Mouse (Mus musculus) granulocyte monocyte progenitor cell, adult 5-6 weeks (primary cell): Measurements from ENCODE around the gene Gjb5. TPM values are rescaled to one million over a fixed set of nuclear protein-coding genes. Genes with fewer than 3 reads are reported as not detected.

Source experiments
- ATAC-seq: replicated peaks from 2 replicates; pipeline ENCODE4 v1.8.0; 2016; ENCODE audit warnings: mild to moderate bottlenecking, moderate TSS enrichment, inconsistent platforms; ENCODE audit not compliant: poor library complexity, severe bottlenecking
- total RNA-seq, 2 experiments: library from RNA; stranded (forward) in 1 of 2; stranded (reverse) in 1 of 2; fragments of 200-712, 200-1000 nt in 1 of 2; fragments of >200 nt in 1 of 2; fragmentation: Nextera tagmentation in 1 of 2; gene quantifications; 2 replicates each; pipeline ENCODE4 v1.2.3; 2014 to 2017

Gene Gjb5
- total RNA-seq, 2 experiments from 2014 or later: not detected

DNA sequence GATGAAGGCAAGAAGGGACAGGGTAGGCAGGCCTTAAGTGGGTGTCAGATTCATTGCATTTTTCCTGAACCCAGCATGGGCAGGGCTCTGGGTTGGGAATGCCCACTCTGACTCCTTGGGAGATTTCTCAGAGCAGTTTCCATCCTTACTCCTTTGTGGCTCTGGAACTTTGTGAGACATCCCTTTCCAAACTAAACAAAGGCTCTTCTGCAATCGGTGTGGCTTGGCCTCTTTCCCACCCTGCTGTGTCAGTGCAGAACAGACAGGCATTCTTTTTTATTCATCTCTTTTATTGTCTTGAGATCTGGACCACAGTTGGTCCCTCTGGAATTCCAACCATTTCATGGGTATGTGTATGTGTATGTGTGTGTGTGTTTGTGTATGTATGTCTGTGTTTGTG is 5.4 kb downstream of the Gjb5 start:
- ATAC-seq: no peak

- no peak for ATAC-seq
Observed at GRCm38 (mm10) chr4:127349560-127350300, 8.3 kb downstream of the Gjb5 start.

DNA sequence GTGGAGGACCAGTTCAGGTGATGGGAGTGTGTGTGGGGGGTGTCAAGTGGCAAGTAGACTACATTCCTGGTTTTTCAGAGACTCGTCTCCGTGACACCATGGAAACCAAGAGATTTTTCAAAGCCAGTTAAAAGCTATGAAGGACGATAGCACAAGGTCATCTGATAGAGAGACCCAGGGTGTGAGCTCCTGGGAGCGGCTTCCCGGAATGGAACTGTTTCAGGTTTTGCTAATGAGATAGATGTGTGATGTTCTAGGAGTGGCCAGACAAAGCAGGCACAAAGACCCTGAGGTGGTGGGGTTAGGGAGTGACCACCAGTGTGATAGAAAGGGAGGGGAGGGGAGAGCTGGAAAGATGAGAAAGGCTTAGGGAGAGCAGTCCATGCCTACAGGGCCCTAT is 13.0 kb downstream of the Gjb5 start:
- no peak for ATAC-seq

GRCm38 (mm10) chr4:127341372-127341771 is 16.6 kb downstream of the Gjb5 start:
- ATAC-seq: no peak

- peak; percentile 56 for ATAC-seq
Observed at GRCm38 (mm10) chr4:127337668-127338067, 20.3 kb downstream of the Gjb5 start.

DNA sequence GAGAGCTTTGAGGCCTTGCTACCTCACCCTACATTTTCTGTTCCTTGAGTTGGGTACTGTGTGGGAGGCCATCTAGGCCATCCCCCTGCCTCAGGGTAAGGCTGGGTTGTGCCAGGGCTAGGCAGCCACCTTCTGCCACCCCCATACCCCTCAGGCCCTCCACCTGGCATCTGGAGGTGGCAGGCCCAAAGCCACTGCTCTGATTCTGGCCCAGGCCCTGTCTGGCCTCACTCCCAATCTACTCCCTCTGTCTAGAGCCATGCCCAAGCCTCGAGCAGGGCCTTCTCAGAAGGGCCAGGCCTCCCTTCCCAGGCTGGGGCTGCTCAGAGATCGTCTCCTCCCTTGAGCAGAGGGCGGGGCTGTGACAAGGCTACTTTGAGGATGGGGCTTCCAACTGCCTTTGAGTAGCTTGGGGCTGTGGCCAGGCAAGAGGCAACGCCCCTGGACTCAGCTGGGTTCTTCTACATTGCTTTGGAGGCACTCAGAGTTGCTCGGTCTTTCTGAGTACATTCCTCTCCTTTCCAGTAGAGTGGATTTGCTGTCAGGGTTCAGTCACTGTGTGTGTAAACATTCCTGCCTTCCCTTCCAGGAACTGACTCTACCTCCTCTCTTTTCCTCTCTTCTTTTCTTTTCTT is 23.0 kb downstream of the Gjb5 start:
- ATAC-seq: no peak

- ATAC-seq: no peak
Observed at GRCm38 (mm10) chr4:127331171-127331570, 26.8 kb downstream of the Gjb5 start.

- ATAC-seq: peak; percentile 16; the same call in 1 of the 2 replicates
Observed at GRCm38 (mm10) chr4:127330181-127331100, 27.5 kb downstream of the Gjb5 start, which contains the start of gene Gjb3. Gene Gjb3, minus strand, starts transcription at chr4:127330844.

DNA sequence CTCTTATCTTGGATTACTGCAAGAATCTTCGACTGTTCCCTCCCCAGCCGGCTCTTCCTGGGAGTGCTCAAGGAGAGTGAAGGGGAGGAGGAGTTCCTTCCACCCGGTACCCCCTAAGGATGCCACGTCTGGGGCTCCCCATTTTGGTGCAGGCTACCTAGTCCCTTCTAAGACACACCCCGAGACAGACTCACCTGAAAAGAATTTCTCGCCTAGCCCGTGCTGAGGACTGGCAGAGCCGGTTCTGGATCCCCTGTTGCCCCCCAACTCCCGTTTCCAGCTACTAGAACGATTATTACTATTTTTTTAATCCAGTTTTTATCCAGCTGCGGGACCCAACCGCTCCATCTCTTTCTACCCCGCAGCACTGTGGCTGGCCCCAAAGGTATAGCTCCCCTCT is 28.2 kb downstream of the Gjb5 start:
- no peak for ATAC-seq

DNA sequence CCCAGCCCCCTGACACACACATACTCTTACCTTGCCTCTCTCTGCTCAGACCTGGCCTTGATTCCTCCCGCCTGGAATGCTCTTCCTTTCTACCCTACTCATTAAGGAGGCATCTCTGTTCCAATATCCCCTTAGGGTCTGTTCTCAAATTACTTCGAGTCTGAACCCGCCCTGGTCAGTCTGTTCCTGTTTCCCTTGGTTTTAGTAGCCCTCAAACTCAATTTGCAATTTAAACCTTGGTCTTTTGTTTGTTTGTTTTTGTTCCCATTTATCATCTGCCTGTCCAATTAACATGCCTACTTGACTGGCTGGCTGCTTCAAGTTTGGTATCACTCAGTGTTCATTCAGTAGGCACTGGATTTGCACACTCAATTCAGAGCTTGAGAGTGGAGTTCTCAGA is 28.9 kb downstream of the Gjb5 start:
- ATAC-seq: no peak

DNA sequence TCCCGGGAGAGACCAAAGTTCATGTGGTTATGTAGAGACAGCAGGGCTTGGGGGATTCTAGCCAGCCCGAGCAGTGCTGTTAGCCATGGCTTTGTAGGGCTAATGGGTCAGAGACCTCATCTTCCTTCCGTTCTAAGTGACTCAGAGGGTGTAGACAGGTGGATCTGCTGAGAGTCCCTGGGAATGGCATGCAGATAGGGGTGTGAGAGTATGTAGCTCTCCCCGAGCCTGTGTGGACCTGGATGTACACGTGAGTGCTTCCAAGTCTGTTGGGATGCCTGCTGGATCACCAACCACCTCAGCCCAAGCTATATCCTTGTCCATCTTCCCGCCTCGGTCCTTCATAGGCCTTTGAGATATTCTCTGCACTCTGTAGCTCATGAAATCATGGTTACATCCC is 29.6 kb downstream of the Gjb5 start:
- ATAC-seq: no peak

GRCm38 (mm10) chr4:127327749-127328148 is 30.2 kb downstream of the Gjb5 start:
- ATAC-seq: peak; percentile 72

- peak; percentile 19 for ATAC-seq
Observed at GRCm38 (mm10) chr4:127327258-127327657, 30.7 kb downstream of the Gjb5 start.

DNA sequence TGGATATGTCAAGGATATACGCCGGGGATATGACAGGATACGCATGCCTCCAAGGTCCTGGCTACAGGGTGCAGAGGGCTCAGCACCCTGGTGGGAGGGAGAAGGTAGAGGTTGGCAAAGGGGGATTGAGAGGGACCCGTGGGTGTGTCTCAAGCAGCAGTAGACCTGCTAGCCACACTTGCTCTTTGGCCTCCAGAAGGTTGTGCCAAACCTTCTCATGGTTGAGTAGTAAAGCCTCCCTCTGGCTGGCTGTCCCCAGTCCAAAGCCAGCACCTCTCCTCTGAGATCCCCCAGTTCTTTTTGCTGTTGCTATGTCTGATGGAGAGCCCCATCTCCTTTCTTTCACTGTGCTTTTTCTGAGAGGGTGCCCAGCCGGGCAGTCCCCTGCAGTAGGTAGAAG is 32.7 kb downstream of the Gjb5 start:
- no peak for ATAC-seq

GRCm38 (mm10) chr4:127324759-127325158 is 33.2 kb downstream of the Gjb5 start:
- peak; percentile 75 for ATAC-seq

DNA sequence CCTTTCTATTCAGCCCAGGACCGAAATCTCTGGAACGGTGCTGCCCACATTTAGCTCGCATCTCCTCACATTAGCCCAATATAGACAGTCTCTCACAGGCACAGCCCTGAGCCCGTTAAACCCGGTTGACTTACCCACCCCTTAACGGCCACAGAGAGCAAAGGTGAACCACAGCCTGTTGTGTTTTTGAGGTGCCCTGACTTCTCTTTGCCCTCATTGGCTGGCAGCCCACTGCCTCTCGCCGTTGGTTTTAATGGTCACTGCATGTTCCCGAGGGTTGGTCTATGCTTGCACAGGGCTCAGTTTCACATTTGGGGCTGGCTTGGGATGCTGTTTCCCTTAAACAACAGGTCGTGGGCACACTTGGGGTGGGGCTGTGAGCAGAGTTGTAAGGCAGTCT is 33.7 kb downstream of the Gjb5 start:
- ATAC-seq: no peak

DNA sequence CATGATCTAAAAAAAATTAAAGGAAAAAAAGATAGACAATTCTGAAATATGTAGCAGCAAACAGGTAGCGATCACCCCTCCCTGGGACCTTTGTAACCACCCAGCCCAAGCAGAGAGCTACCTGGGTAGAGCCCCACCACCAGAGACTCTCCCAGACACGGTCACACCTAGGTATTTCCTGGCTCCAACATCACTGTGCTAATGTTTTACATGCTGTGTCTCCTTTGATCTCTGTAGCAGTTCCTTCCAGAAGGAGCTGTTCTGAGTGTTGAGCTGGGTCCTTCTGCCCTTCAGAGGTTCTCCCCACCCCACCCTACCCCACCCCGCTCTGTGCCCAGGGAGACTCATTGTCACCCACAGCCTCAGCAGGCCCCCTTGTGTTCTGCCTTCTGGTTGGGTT is 34.3 kb downstream of the Gjb5 start:
- ATAC-seq: no peak

- ATAC-seq: peak; percentile 89
Observed at GRCm38 (mm10) chr4:127319613-127320012, 38.4 kb downstream of the Gjb5 start.

DNA sequence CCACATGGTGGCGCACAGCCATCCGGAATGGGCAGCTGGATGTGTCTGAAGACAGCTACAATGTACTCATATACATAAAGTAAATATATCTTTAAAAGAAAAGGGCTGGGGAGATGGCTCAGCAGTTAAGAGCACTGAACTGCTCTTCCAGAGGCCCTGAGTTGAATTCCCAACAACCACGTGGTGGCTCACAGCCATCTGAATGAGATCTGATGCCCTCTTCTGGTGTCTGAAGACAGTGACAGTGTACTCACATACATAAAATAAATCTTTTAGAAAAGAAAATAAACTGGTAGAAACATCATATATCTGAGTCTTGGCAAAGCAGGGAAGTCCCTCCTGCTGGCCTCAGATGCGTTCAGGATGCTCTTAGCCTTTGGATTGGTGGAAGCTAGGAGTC is 40.8 kb downstream of the Gjb5 start:
- no peak for ATAC-seq

DNA sequence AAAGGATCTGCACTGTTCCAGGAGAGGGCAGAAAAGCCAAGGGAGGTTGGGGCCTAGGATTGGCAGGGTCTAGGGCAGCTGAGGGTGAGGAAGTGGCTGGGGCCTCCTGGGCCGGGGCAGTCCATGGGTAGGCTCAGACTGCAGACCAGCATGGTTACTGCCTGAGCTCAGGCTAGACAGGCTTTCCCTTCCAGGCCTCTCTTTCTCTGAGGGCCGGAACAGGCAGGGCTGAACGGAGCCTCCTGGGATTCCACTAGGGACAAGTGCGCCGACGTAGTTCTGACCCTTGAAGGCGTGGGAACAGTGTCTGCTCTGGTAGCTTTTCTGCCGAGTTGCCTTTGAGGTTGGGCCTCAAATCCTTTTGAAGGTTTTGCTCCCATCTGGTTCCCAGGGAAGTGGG is 42.2 kb downstream of the Gjb5 start:
- no peak for ATAC-seq

DNA sequence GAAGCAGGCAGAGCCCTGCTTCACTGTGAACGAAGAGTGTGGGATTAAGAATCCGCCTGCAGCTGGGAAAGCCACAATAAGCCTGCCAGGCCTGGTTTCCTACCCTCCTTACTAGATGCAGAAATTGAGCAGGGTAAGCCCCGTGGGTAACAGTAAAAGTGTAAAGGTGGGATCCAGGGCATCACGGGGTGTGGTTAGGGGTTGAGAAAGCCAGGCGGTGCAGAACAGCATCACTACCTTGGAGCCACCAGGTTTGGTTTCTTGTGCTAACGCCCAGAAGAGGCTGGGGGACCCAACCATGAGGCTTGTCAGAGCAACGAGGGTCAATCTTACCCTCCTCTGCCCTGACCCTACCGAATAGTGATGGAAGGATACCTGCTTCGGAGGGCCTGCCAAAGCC is 43.4 kb downstream of the Gjb5 start:
- no peak for ATAC-seq
